7 mouse cellular contexts compared by ENCODE assay signal in the genomic region with DNA sequence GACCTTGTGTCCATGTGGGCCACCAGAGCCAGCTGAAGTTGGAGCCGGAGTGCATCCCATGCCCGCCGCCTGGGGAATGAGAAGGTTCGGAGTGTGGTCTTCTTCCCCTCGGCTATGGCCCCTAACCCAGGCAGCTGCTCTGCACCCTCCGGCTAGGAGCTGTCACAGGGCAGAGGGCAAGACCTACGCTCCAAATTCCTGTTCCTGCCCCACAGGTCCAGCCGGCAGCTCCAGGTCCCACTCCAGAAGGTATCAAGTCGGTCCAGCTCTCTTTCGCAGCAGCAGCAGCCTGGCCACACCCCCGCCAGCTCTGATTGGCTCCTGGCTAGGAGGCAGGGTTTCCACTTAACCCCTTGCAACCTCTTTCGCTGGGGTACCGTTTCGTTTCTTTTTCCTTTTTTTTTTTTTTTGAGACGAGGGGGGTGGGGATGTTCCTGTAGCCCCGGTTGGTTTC. TPM values are rescaled to one million over a fixed set of nuclear protein-coding genes. Genes with fewer than 3 reads are reported as not detected.
DNase-seq lines count a peak whose midpoint lies in the region; ATAC-seq and TF ChIP-seq lines count a peak whose summit lies in the region.

No protein-coding gene starts in this region.

- H3K4me2 ChIP-seq in intestine, embryonic 15.5 days (replicated peaks): peak overlapping the region; percentile 96

- intact Hi-C loops in gastrocnemius, postnatal 36 days (cut with DNase I): loop anchor here (5.0 kb wide), 1 partner anchor 125 kb away; the partner anchor contains the start of genes Gm30191 and Zfp593
- intact Hi-C loops in left cerebral cortex, postnatal 4 days (cut with DNase I): no loop called here

- no peaks in the 10 kb centered on the region for H3K36me3 ChIP-seq in intestine, embryonic 15.5 days
- H3K36me3 ChIP-seq in midbrain, embryonic 10.5 days: no peaks in the 10 kb centered on the region
- H3K36me3 ChIP-seq in small intestine, adult 2 months (ENCODE audit: control insufficient read depth, insufficient read depth, low read length): no peaks in the 10 kb centered on the region

- ATAC-seq in intestine, embryonic 15.5 days: peak; percentile 86

- H3K9me3 ChIP-seq in intestine, embryonic 15.5 days: no peaks in the 10 kb centered on the region
- no peaks in the 10 kb centered on the region for H3K9me3 ChIP-seq in midbrain, embryonic 10.5 days (replicated peaks)

- WGBS in intestine, embryonic 15.5 days: under 1% methylated on average over 16 of the region's 16 CpGs
- WGBS in midbrain, embryonic 10.5 days: under 1% methylated on average over 16 of the region's 16 CpGs
- WGBS in small intestine, adult 2 months: 0% methylated on average over 16 of the region's 16 CpGs

- peak; percentile 90 for DNase-seq in adrenal gland, adult 2 months
- peak; percentile 70 for DNase-seq in embryo, embryonic 11.5 days (ENCODE audit: low read depth, low spot score)
- peak; percentile 57 to 72 for DNase-seq in gastrocnemius, postnatal 36 days
- peak; percentile 73 for DNase-seq in left cerebral cortex, postnatal 4 days
- peak; percentile 76 for DNase-seq in midbrain, embryonic 10.5 days (ENCODE audit: low spot score)

- peak overlapping the region; percentile 35; the same call in 1 of the 2 replicates for H3K9ac ChIP-seq in intestine, embryonic 15.5 days

- TF ChIP-seq POLR2A in small intestine, adult 2 months (IDR thresholded peaks at IDR 0.05; ENCODE audit: low read depth, low read length): no peak

- H3K27me3 ChIP-seq in intestine, embryonic 15.5 days (replicated peaks): peaks cover 27% of the 10 kb centered on the region
- H3K27me3 ChIP-seq in midbrain, embryonic 10.5 days (ENCODE audit: low read depth, poor library complexity, severe bottlenecking): peaks cover 66% of the 10 kb centered on the region
- peaks cover 20% of the 10 kb centered on the region for H3K27me3 ChIP-seq in small intestine, adult 2 months (ENCODE audit: control insufficient read depth, insufficient read depth, low read length)

- peak overlapping the region; percentile 44 for H3K4me3 ChIP-seq in intestine, embryonic 15.5 days (replicated peaks)
- peak overlapping the region; percentile 65 for H3K4me3 ChIP-seq in midbrain, embryonic 10.5 days
- peak overlapping the region; percentile 64 for H3K4me3 ChIP-seq in small intestine, adult 2 months (ENCODE audit: low read depth, low read length)

- no peak for TF ChIP-seq CTCF in small intestine, adult 2 months (IDR thresholded peaks at IDR 0.05; ENCODE audit: extremely low read depth, insufficient read length, insufficient replicate concordance, low read depth, low read length)

- H3K4me1 ChIP-seq in intestine, embryonic 15.5 days (replicated peaks): peaks cover 22% of the 10 kb centered on the region
- H3K4me1 ChIP-seq in midbrain, embryonic 10.5 days: peaks cover 23% of the 10 kb centered on the region
- peaks cover 14% of the 10 kb centered on the region for H3K4me1 ChIP-seq in small intestine, adult 2 months (ENCODE audit: control insufficient read depth, insufficient read depth, insufficient read length, low read length)

- H3K27ac ChIP-seq in intestine, embryonic 15.5 days: no peak overlapping the region
- H3K27ac ChIP-seq in midbrain, embryonic 10.5 days (replicated peaks): no peak overlapping the region
- H3K27ac ChIP-seq in small intestine, adult 2 months (ENCODE audit: insufficient read depth, low read depth, low read length): no peak overlapping the region

RNA-seq across cellular contexts. Expression of gene Extl1, which starts 11.3 kb away (rescaled TPM):
- 1 to 10 TPM; 3.1 to 4.4 TPM for total RNA-seq in adrenal gland, adult 2 months (2021)
- polyA plus RNA-seq in adrenal gland, adult 2 months (2012; rRNA removed): 4.9 and 5.6 TPM in 2 replicates
- total RNA-seq in gastrocnemius, postnatal 36 days (2021): 10 to 100 TPM; 25.9 to 29.9 TPM
- 1.4 and 1.5 TPM in 2 replicates for polyA plus RNA-seq in intestine, embryonic 15.5 days (2015; fragmentation: Nextera tagmentation; extraction: Ambion mirVana)
- total RNA-seq in left cerebral cortex, postnatal 4 days (2021): 1 to 10 TPM; 3.9 to 4.1 TPM
- polyA plus RNA-seq in midbrain, embryonic 10.5 days (2016; fragmentation: Nextera tagmentation; extraction: Ambion mirVana): 0.23 and 0.39 TPM in 2 replicates
- polyA plus RNA-seq in small intestine, adult 2 months (2012; rRNA removed): 1.5 and 1.7 TPM in 2 replicates

RNA-seq across cellular contexts. Expression of gene Pafah2, which starts 23.8 kb away (rescaled TPM):
- total RNA-seq in adrenal gland, adult 2 months (2021): 10 to 100 TPM; 12.1 to 18.7 TPM
- polyA plus RNA-seq in adrenal gland, adult 2 months (2012; rRNA removed): 9.1 and 15.1 TPM in 2 replicates
- total RNA-seq in gastrocnemius, postnatal 36 days (2021): 1 to 10 TPM; 1.8 to 4.0 TPM
- polyA plus RNA-seq in intestine, embryonic 15.5 days (2015; fragmentation: Nextera tagmentation; extraction: Ambion mirVana): 42.4 and 42.6 TPM in 2 replicates
- 10 to 100 TPM; 12.7 to 14.1 TPM for total RNA-seq in left cerebral cortex, postnatal 4 days (2021)
- 7.2 and 8.9 TPM in 2 replicates for polyA plus RNA-seq in midbrain, embryonic 10.5 days (2016; fragmentation: Nextera tagmentation; extraction: Ambion mirVana)
- 12.9 and 20.5 TPM in 2 replicates for polyA plus RNA-seq in small intestine, adult 2 months (2012; rRNA removed)

RNA-seq across cellular contexts. Expression of gene Slc30a2, which starts 29.3 kb away (rescaled TPM):
- total RNA-seq in adrenal gland, adult 2 months (2021): 10 to 100 TPM; 21.2 to 60.8 TPM
- 33.0 and 56.4 TPM in 2 replicates for polyA plus RNA-seq in adrenal gland, adult 2 months (2012; rRNA removed)
- total RNA-seq in gastrocnemius, postnatal 36 days (2021): 10 to 100 TPM in 1 of 2 experiments, 1 to 10 TPM in 1; 3.8 to 22.3 TPM
- 4.4 and 4.5 TPM in 2 replicates for polyA plus RNA-seq in intestine, embryonic 15.5 days (2015; fragmentation: Nextera tagmentation; extraction: Ambion mirVana)
- not detected for total RNA-seq in left cerebral cortex, postnatal 4 days (2021)
- 0.10 TPM in 1 of 2 replicates, not detected in the other for polyA plus RNA-seq in midbrain, embryonic 10.5 days (2016; fragmentation: Nextera tagmentation; extraction: Ambion mirVana)
- polyA plus RNA-seq in small intestine, adult 2 months (2012; rRNA removed): 25.8 and 57.1 TPM in 2 replicates

RNA-seq across cellular contexts. Expression of gene Trim63, which starts 57.4 kb away (rescaled TPM):
- total RNA-seq in adrenal gland, adult 2 months (2021): not detected
- 0.06 and 0.11 TPM in 2 replicates for polyA plus RNA-seq in adrenal gland, adult 2 months (2012; rRNA removed)
- 100 to 1,000 TPM; 241 to 268 TPM for total RNA-seq in gastrocnemius, postnatal 36 days (2021)
- polyA plus RNA-seq in intestine, embryonic 15.5 days (2015; fragmentation: Nextera tagmentation; extraction: Ambion mirVana): 0.68 and 1.0 TPM in 2 replicates
- under 1 TPM; 0.44 to 0.46 TPM for total RNA-seq in left cerebral cortex, postnatal 4 days (2021)
- polyA plus RNA-seq in midbrain, embryonic 10.5 days (2016; fragmentation: Nextera tagmentation; extraction: Ambion mirVana): 0.36 and 0.87 TPM in 2 replicates
- 0.46 TPM in 1 of 2 replicates, not detected in the other for polyA plus RNA-seq in small intestine, adult 2 months (2012; rRNA removed)
